Mouse (Mus musculus) MEL (cell line): ENCODE data around the gene Cbl. TPM values are rescaled to one million over a fixed set of nuclear protein-coding genes. Genes with fewer than 3 reads are reported as not detected.

Experiments
- DNase-seq: peaks from one replicate; pipeline ENCODE4 v3.0.0; 2011; ENCODE audit warnings: low read depth, low spot score
- H3K27ac ChIP-seq: 2 replicates; pipeline ENCODE4 v1.5.1; 2012; ENCODE audit warnings: low read depth, mild to moderate bottlenecking, control low read depth, low read length, moderate library complexity; ENCODE audit not compliant: control insufficient read depth
- H3K27me3 ChIP-seq, 2 experiments: fragments of 150-350 bp in 1 of 2; sonication (generic) in 1 of 2; 2 replicates each; pipeline ENCODE4 v1.6.1; 2012; ENCODE audit warnings: low read length in 2 of 2, mild to moderate bottlenecking in 2 of 2, improper control_type of control experiment in 1 of 2, moderate library complexity in 1 of 2; ENCODE audit not compliant: insufficient read depth in 2 of 2, control insufficient read depth in 1 of 2
- H3K36me3 ChIP-seq, 2 experiments: 2 replicates each; pipeline ENCODE4 v1.6.1; 2012 to 2014; ENCODE audit warnings: low read length in 2 of 2, improper control_type of control experiment in 1 of 2, inconsistent platforms in 1 of 2, mild to moderate bottlenecking in 1 of 2; ENCODE audit not compliant: insufficient read depth in 2 of 2, control insufficient read depth in 1 of 2
- H3K4me1 ChIP-seq, 2 experiments: fragments of 150-350 bp in 1 of 2; sonication (generic) in 1 of 2; 2 replicates each; pipeline ENCODE4 v1.6.1; 2012; ENCODE audit warnings: low read length in 2 of 2, improper control_type of control experiment in 1 of 2, mild to moderate bottlenecking in 1 of 2; ENCODE audit not compliant: insufficient read depth in 2 of 2, control insufficient read depth in 1 of 2
- H3K4me3 ChIP-seq, 2 experiments: fragments of 150-350 bp in 1 of 2; sonication (generic) in 1 of 2; 2 replicates each; pipeline ENCODE4 v1.5.1; 2012; ENCODE audit warnings: low read depth in 2 of 2, low read length in 2 of 2, mild to moderate bottlenecking in 2 of 2, moderate library complexity in 2 of 2, control low read depth in 1 of 2, improper control_type of control experiment in 1 of 2; ENCODE audit not compliant: control insufficient read depth in 1 of 2, insufficient read depth in 1 of 2
- H3K79me2 ChIP-seq: 2 replicates; pipeline ENCODE4 v1.6.1; 2012; ENCODE audit warnings: mild to moderate bottlenecking, low read length, moderate library complexity; ENCODE audit not compliant: control insufficient read depth, poor library complexity, insufficient read depth
- H3K9ac ChIP-seq: 2 replicates; pipeline ENCODE4 v1.6.1; 2012; ENCODE audit warnings: low read depth, mild to moderate bottlenecking, control low read depth, low read length, moderate library complexity; ENCODE audit not compliant: control insufficient read depth, poor library complexity, severe bottlenecking
- H3K9me3 ChIP-seq: fragments of 150-350 bp; sonication (generic); replicated peaks from 2 replicates; pipeline ENCODE4 v1.6.1; 2012; ENCODE audit warnings: mild to moderate bottlenecking, low read length, improper control_type of control experiment, moderate library complexity; ENCODE audit not compliant: insufficient read depth
- BHLHE40 ChIP-seq: IDR thresholded peaks from 2 replicates; pipeline ENCODE4 v1.6.1; 2012; ENCODE audit warnings: low read depth, mild to moderate bottlenecking, inconsistent platforms, low read length, improper control_type of control experiment, borderline replicate concordance
- CHD1 ChIP-seq: IDR thresholded peaks from 2 replicates; pipeline ENCODE4 v1.6.1; 2012; ENCODE audit warnings: low read depth, mild to moderate bottlenecking, inconsistent platforms, low read length, improper control_type of control experiment
- E2F4 ChIP-seq: IDR thresholded peaks from 2 replicates; pipeline ENCODE4 v1.6.1; 2011; ENCODE audit warnings: low read depth, low read length, improper control_type of control experiment, borderline replicate concordance
- ELF1 ChIP-seq: IDR thresholded peaks from 2 replicates; pipeline ENCODE4 v1.6.1; 2014; ENCODE audit warnings: low read depth, mild to moderate bottlenecking, inconsistent platforms, low read length, improper control_type of control experiment, moderate library complexity
- ETS1 ChIP-seq: IDR thresholded peaks from 2 replicates; pipeline ENCODE4 v1.6.1; 2012; ENCODE audit warnings: low read depth, mild to moderate bottlenecking, inconsistent platforms, low read length, improper control_type of control experiment, moderate library complexity
- GATA1 ChIP-seq: IDR thresholded peaks from 2 replicates; pipeline ENCODE4 v1.6.1; 2011; ENCODE audit warnings: low read depth, low read length, improper control_type of control experiment
- HCFC1 ChIP-seq: IDR thresholded peaks from 2 replicates; pipeline ENCODE4 v1.6.1; 2012; ENCODE audit warnings: low read depth, mild to moderate bottlenecking, inconsistent platforms, low read length, improper control_type of control experiment, moderate library complexity
- JUND ChIP-seq: IDR thresholded peaks from 2 replicates; pipeline ENCODE4 v1.6.1; 2011; ENCODE audit warnings: low read depth, mild to moderate bottlenecking, improper control_type of control experiment, low read length
- KAT2A ChIP-seq: conservative IDR thresholded peaks from 2 replicates; pipeline ENCODE4 v1.6.1; 2012; ENCODE audit warnings: low read depth, low read length, improper control_type of control experiment, inconsistent platforms
- MAFK ChIP-seq: IDR thresholded peaks from 2 replicates; pipeline ENCODE4 v1.6.1; 2011; ENCODE audit warnings: low read depth, mild to moderate bottlenecking, low read length, improper control_type of control experiment, borderline replicate concordance
- MAX ChIP-seq: IDR thresholded peaks from 2 replicates; pipeline ENCODE4 v1.6.1; 2011; ENCODE audit warnings: low read length, improper control_type of control experiment
- MAZ ChIP-seq: IDR thresholded peaks from 2 replicates; pipeline ENCODE4 v1.6.1; 2012; ENCODE audit warnings: low read depth, mild to moderate bottlenecking, inconsistent platforms, low read length, improper control_type of control experiment
- MEF2A ChIP-seq: IDR thresholded peaks from 2 replicates; pipeline ENCODE4 v1.6.1; 2014; ENCODE audit warnings: low read depth, mild to moderate bottlenecking, inconsistent platforms, low read length, improper control_type of control experiment; ENCODE audit not compliant: poor library complexity, insufficient replicate concordance, severe bottlenecking; ENCODE audit errors: extremely low read depth
- MXI1 ChIP-seq: IDR thresholded peaks from 2 replicates; pipeline ENCODE4 v1.6.1; 2011; ENCODE audit warnings: mild to moderate bottlenecking, low read depth, low read length, improper control_type of control experiment
- MYB ChIP-seq: IDR thresholded peaks from 2 replicates; pipeline ENCODE4 v1.6.1; 2011; ENCODE audit warnings: mild to moderate bottlenecking, low read depth, low read length, improper control_type of control experiment
- MYC ChIP-seq: IDR thresholded peaks from 2 replicates; pipeline ENCODE4 v1.6.1; 2011; ENCODE audit warnings: low read depth, mild to moderate bottlenecking, low read length, improper control_type of control experiment, moderate library complexity
- NELFE ChIP-seq: IDR thresholded peaks from 2 replicates; pipeline ENCODE4 v1.6.1; 2011; ENCODE audit warnings: low read depth, low read length, improper control_type of control experiment
- POLR2A ChIP-seq, 2 experiments: IDR thresholded peaks; 2 replicates each; pipeline ENCODE4 v1.6.1; 2011 to 2012; ENCODE audit warnings: low read length in 2 of 2, mild to moderate bottlenecking in 2 of 2, control low read depth in 1 of 2, improper control_type of control experiment in 1 of 2, low read depth in 1 of 2, moderate library complexity in 1 of 2; ENCODE audit not compliant: control insufficient read depth in 1 of 2, insufficient read depth in 1 of 2, poor library complexity in 1 of 2
- POLR2AphosphoS5 ChIP-seq: IDR thresholded peaks from 2 replicates; pipeline ENCODE4 v1.6.1; 2012; ENCODE audit warnings: low read depth, borderline replicate concordance, mild to moderate bottlenecking, inconsistent platforms, low read length, moderate library complexity, mixed read lengths
- RAD21 ChIP-seq: IDR thresholded peaks from 2 replicates; pipeline ENCODE4 v1.6.1; 2011; ENCODE audit warnings: mild to moderate bottlenecking, low read depth, low read length, improper control_type of control experiment
- TAL1 ChIP-seq: IDR thresholded peaks from 2 replicates; pipeline ENCODE4 v1.6.1; 2012; ENCODE audit warnings: mild to moderate bottlenecking, inconsistent platforms, low read length, moderate library complexity, mixed read lengths
- TBP ChIP-seq: IDR thresholded peaks from 2 replicates; pipeline ENCODE4 v1.8.0; 2011; ENCODE audit warnings: low read depth, low read length, improper control_type of control experiment
- TCF12 ChIP-seq: IDR thresholded peaks from 2 replicates; pipeline ENCODE4 v1.6.1; 2014; ENCODE audit warnings: low read depth, mild to moderate bottlenecking, inconsistent platforms, low read length, improper control_type of control experiment, moderate library complexity
- ZC3H11A ChIP-seq: IDR thresholded peaks from 2 replicates; pipeline ENCODE4 v1.6.1; 2012; ENCODE audit warnings: low read depth, mild to moderate bottlenecking, inconsistent platforms, low read length, improper control_type of control experiment
- polyA plus RNA-seq, 2 experiments: library from polyadenylated mRNA; stranded (reverse) in 1 of 2; unstranded in 1 of 2; fragments of >175 nt in 1 of 2; fragments of >200 nt in 1 of 2; gene quantifications; 2 replicates each; pipeline versions ENCODE4 v1.2.1 to v1.2.4; 2012; ENCODE audit warnings: low replicate concordance in 2 of 2, low read depth in 1 of 2; ENCODE audit not compliant: insufficient read length in 2 of 2, insufficient read depth in 1 of 2, missing spikeins in 1 of 2
- total RNA-seq: library from RNA; depleted of rRNA; stranded (reverse); fragments of 300-350 nt; gene quantifications from 2 replicates; pipeline ENCODE4 v1.2.3, GENCODE M21; 2012

The Cbl gene
- total and polyA plus RNA-seq, 3 experiments = 9.1 to 41.1 (median 36.8) TPM

DNA sequence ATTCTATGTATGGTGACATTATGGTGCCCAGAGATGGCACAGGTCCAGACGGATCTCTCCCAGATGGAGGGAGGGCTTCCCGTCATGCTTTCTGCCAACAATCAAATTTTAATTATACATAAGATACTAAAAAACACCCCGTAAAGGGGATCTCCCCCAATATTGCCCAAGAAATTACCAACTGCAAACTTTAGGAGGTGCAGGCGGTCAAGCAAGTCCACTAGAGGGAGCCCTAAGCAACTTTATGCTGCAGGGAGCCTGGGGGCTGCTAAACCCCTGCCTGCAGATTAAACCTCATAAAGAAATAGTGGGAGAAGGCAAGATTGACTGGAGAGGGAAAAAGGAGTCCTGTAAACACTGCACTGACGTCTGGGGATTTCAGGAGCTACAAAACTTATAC lies 5.6 kb upstream of the Cbl start (continued):
- TF ChIP-seq KAT2A = no peak
- TF ChIP-seq ETS1 = no peak
- TF ChIP-seq TAL1 = no peak
- no peak for TF ChIP-seq MEF2A
- TF ChIP-seq E2F4 = no peak
- no peak for TF ChIP-seq CHD1
- TF ChIP-seq POLR2AphosphoS5 = no peak
- no peak for TF ChIP-seq GATA1
- no peak for TF ChIP-seq MXI1
- TF ChIP-seq TCF12 = no peak
- TF ChIP-seq MAX = no peak
- no peak for TF ChIP-seq ELF1
- no peak for TF ChIP-seq JUND
- TF ChIP-seq HCFC1 = no peak
- TF ChIP-seq TBP = no peak
- TF ChIP-seq POLR2A (IDR thresholded peaks at IDR 0.05; ENCODE audit: control insufficient read depth in 1 of 2, insufficient read depth in 1 of 2, low read depth in 1 of 2, low read length in 2 of 2, poor library complexity in 1 of 2) = no peak
- TF ChIP-seq NELFE = no peak
- TF ChIP-seq MAFK = no peak
- TF ChIP-seq MAZ = 0 out of 2 replicates have a peak, but pooled peaks have one; percentile 46
- no peak for TF ChIP-seq BHLHE40

DNA sequence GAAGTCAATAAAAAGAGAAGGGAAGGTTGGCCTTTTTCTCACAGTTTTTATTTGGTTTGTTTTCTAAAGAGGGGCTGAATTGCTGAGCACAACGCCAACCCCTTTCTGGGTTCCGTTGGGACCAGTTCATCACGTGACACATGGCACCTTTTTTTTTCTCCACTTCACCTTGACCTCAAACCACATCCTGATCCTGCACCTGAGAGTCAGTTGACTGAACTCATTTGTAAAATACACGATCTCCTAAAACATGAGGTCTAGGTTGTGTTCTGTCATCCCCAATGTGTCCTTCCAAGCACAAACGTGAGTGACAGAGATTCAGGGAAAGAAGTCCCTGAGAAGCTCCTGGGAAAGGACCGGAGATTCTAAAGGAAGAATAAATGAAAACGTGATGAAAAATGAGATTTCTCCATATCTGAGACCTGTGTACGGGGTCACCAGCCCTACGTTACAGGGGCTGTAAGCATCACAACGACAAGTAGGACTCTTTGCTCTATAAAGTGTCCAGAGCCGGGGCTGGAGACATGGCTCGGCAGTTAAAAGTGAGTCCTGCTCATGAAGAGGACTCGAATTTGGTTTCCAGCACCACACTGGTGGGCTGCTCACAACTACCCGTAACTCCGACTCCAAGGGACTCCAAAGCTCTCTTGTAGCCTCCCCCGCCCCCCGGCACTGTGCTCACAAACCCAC lies 4.8 kb upstream of the Cbl start:
- H3K9ac ChIP-seq = no peak overlapping the region
- H3K27me3 ChIP-seq = no peaks in the 10 kb centered on the region
- no peak for TF ChIP-seq POLR2A (IDR thresholded peaks at IDR 0.05; ENCODE audit: control insufficient read depth in 1 of 2, insufficient read depth in 1 of 2, low read depth in 1 of 2, low read length in 2 of 2, poor library complexity in 1 of 2)
- TF ChIP-seq MXI1 = no peak
- TF ChIP-seq MYB = no peak
- no peak for TF ChIP-seq CHD1
- TF ChIP-seq ZC3H11A = no peak
- TF ChIP-seq RAD21 = no peak
- TF ChIP-seq MEF2A = no peak
- TF ChIP-seq MAZ = no peak
- TF ChIP-seq JUND = no peak
- no peak for TF ChIP-seq MYC
- no peak for TF ChIP-seq NELFE
- TF ChIP-seq MAFK = no peak
- H3K4me3 ChIP-seq = no peak overlapping the region
- H3K36me3 ChIP-seq = peaks cover 0 to 2% of the 10 kb centered on the region in 2 experiments; a peak in 2 of 4 replicates
- H3K79me2 ChIP-seq = peaks cover 3% of the 10 kb centered on the region
- H3K9me3 ChIP-seq = no peaks in the 10 kb centered on the region
- no peak overlapping the region for H3K27ac ChIP-seq
- no peak for DNase-seq
- H3K4me1 ChIP-seq = no peaks in the 10 kb centered on the region
